Mouse (Mus musculus): ENCODE measurements around the gene Xpc.
"Not testable (repeated sequence)": the region's sequence is repeated elsewhere in the genome, so short reads cannot be mapped to it uniquely, and the experiment has no call there.

Xpc gene

GRCm38 (mm10) chr6:91471427-91471826, 44.3 kb downstream of the Xpc start:
- DNase-seq (ENCODE audit: low spot score): not testable (repeated sequence)

GRCm38 (mm10) chr6:91470712-91471111, 45.0 kb downstream of the Xpc start:
- no peak for DNase-seq (ENCODE audit: low spot score)

- no peak for DNase-seq (ENCODE audit: low spot score)
Measured at GRCm38 (mm10) chr6:91467106-91467505, 48.6 kb downstream of the Xpc start.

- no peak for DNase-seq (ENCODE audit: low spot score)
Measured at GRCm38 (mm10) chr6:91465756-91466155, 49.9 kb downstream of the Xpc start.

- no peak for DNase-seq (ENCODE audit: low spot score)
Measured at GRCm38 (mm10) chr6:91459471-91459870, 56.2 kb downstream of the Xpc start.

- DNase-seq (ENCODE audit: low spot score): no peak
Measured at GRCm38 (mm10) chr6:91454546-91454945, 61.1 kb downstream of the Xpc start.

- DNase-seq (ENCODE audit: low spot score): no peak
Measured at GRCm38 (mm10) chr6:91452056-91452455, 63.6 kb downstream of the Xpc start.

- DNase-seq (ENCODE audit: low spot score): no peak
Measured at GRCm38 (mm10) chr6:91449472-91450225, 66.0 kb downstream of the Xpc start.

- no peak for DNase-seq (ENCODE audit: low spot score)
Measured at GRCm38 (mm10) chr6:91445316-91445715, 70.4 kb downstream of the Xpc start.

GRCm38 (mm10) chr6:91441145-91441662, 74.5 kb downstream of the Xpc start:
- DNase-seq (ENCODE audit: low spot score): no peak

GRCm38 (mm10) chr6:91440474-91441144, 75.1 kb downstream of the Xpc start:
- DNase-seq (ENCODE audit: low spot score): peak; percentile 93
